Mouse (Mus musculus) embryonic fibroblast, embryonic 13.5 days (primary cell): ENCODE measurements around the gene Yars.

Experiments
- CTCF ChIP-seq: IDR thresholded peaks from 2 replicates; pipeline ENCODE4 v1.5.1; 2011; ENCODE audit warnings: mild to moderate bottlenecking, control low read depth, low read length, moderate library complexity, borderline replicate concordance; ENCODE audit not compliant: insufficient read depth
- POLR2A ChIP-seq: IDR thresholded peaks from 2 replicates; pipeline ENCODE4 v1.6.1; 2011; ENCODE audit warnings: low read depth, mild to moderate bottlenecking, control low read depth, low read length, moderate library complexity

DNA sequence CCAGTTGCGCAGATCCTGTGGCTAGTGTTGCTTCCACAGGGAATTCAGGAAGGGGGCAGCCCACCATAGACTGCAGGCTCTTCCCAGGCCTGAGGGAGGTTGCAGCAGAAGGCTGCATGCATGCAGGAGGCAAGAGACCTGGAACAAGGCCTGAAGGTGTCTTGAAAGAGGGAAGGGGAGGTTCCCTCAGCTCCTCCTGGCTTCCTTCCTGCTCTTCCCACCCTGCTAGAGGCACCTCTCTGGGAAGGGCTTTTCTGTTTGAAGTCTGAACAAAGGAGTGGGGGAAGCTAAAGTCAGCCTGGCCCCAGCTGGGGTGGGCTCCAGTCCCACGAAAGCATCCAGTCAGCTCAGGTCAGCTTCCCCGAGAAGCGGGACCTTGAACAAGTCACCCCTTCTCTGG, 52.8 kb downstream of the Yars start:
- no peak for TF ChIP-seq CTCF
- TF ChIP-seq POLR2A = no peak
